Mouse (Mus musculus): ENCODE measurements around the gene Reps2.

Reps2 gene

GRCm38 (mm10) chrX:162590145-162590790 lies 53.2 kb downstream of the Reps2 start:
- in situ Hi-C loops (cut with MboI, MseI), result no loop called here

- in situ Hi-C loops (cut with MboI, MseI), result no loop called here
Observed at GRCm38 (mm10) chrX:162589173-162589805, 54.2 kb downstream of the Reps2 start.

GRCm38 (mm10) chrX:162584349-162584748 lies 59.1 kb downstream of the Reps2 start:
- in situ Hi-C loops (cut with MboI, MseI), result no loop called here

GRCm38 (mm10) chrX:162580521-162580920 lies 62.9 kb downstream of the Reps2 start:
- in situ Hi-C loops (cut with MboI, MseI), result no loop called here

- in situ Hi-C loops (cut with MboI, MseI), result no loop called here
Observed at GRCm38 (mm10) chrX:162568439-162568838, 75.0 kb downstream of the Reps2 start.

GRCm38 (mm10) chrX:162565501-162565900 lies 77.9 kb downstream of the Reps2 start:
- in situ Hi-C loops (cut with MboI, MseI), result no loop called here

GRCm38 (mm10) chrX:162556459-162556841 lies 87.0 kb downstream of the Reps2 start:
- in situ Hi-C loops (cut with MboI, MseI), result no loop called here

- in situ Hi-C loops (cut with MboI, MseI), result no loop called here
Observed at GRCm38 (mm10) chrX:162555729-162556458, 87.6 kb downstream of the Reps2 start.

GRCm38 (mm10) chrX:162554513-162554912 lies 88.9 kb downstream of the Reps2 start:
- in situ Hi-C loops (cut with MboI, MseI), result no loop called here

- in situ Hi-C loops (cut with MboI, MseI), result no loop called here
Observed at GRCm38 (mm10) chrX:162552383-162552782, 91.1 kb downstream of the Reps2 start.

GRCm38 (mm10) chrX:162545037-162545436 lies 98.4 kb downstream of the Reps2 start:
- in situ Hi-C loops (cut with MboI, MseI), result no loop called here

- in situ Hi-C loops (cut with MboI, MseI), result no loop called here
Observed at GRCm38 (mm10) chrX:162542576-162543227, 100.7 kb downstream of the Reps2 start.

GRCm38 (mm10) chrX:162541961-162542360 lies 101.5 kb downstream of the Reps2 start:
- in situ Hi-C loops (cut with MboI, MseI), result no loop called here

- in situ Hi-C loops (cut with MboI, MseI), result loop anchor here (5.0 kb wide), 1 partner anchor 181 kb away; no protein-coding TSS in a partner anchor
Observed at GRCm38 (mm10) chrX:162531016-162531415, 112.4 kb downstream of the Reps2 start.

- in situ Hi-C loops (cut with MboI, MseI), result no loop called here
Observed at GRCm38 (mm10) chrX:162527240-162527639, 116.2 kb downstream of the Reps2 start.

GRCm38 (mm10) chrX:162521831-162522514 lies 121.5 kb downstream of the Reps2 start:
- in situ Hi-C loops (cut with MboI, MseI), result no loop called here

- in situ Hi-C loops (cut with MboI, MseI), result no loop called here
Observed at GRCm38 (mm10) chrX:162521197-162521596, 122.3 kb downstream of the Reps2 start.

- in situ Hi-C loops (cut with MboI, MseI), result no loop called here
Observed at GRCm38 (mm10) chrX:162520374-162520773, 123.1 kb downstream of the Reps2 start.

GRCm38 (mm10) chrX:162510426-162510980 lies 132.9 kb downstream of the Reps2 start:
- in situ Hi-C loops (cut with MboI, MseI), result no loop called here

- in situ Hi-C loops (cut with MboI, MseI), result no loop called here
Observed at GRCm38 (mm10) chrX:162505186-162505585, 138.3 kb downstream of the Reps2 start.

- in situ Hi-C loops (cut with MboI, MseI), result no loop called here
Observed at GRCm38 (mm10) chrX:162503436-162503835, 140.0 kb downstream of the Reps2 start.

Measured in T-helper 1 cell (primary cell).